Mouse (Mus musculus) forebrain, embryonic 15.5 days (tissue): ENCODE measurements at regions not wholly inside any gene's neighbourhood (a gene's known extent, or its start where the extent isn't known, plus 50 kb on each side); places are given as distances from the start of the nearest gene placed in this dataset.
A peak's percentile ranks its signal among the peaks of the same experiment; 100 is the strongest.

Source experiments
- ATAC-seq: fragments of 200-750 bp; cut with Nextera tagmentation; replicated peaks from 2 replicates; pipeline ENCODE4 v1.8.0; 2017; ENCODE audit warnings: mild to moderate bottlenecking, moderate TSS enrichment, moderate library complexity
- H3K27ac ChIP-seq: fragments of 300-500 bp; sonication (generic); replicated peaks from 2 replicates; pipeline ENCODE4 v1.5.1; 2015; ENCODE audit warnings: mild to moderate bottlenecking, inconsistent platforms
- H3K27me3 ChIP-seq: fragments of 300-500 bp; sonication (generic); 2 replicates; pipeline ENCODE4 v1.6.1; 2015; ENCODE audit warnings: inconsistent platforms
- H3K36me3 ChIP-seq: fragments of 300-500 bp; sonication (generic); 2 replicates; pipeline ENCODE4 v1.6.1; 2015; ENCODE audit warnings: mild to moderate bottlenecking, inconsistent platforms
- H3K4me1 ChIP-seq: fragments of 300-500 bp; sonication (generic); 2 replicates; pipeline ENCODE4 v1.6.1; 2015; ENCODE audit warnings: inconsistent platforms
- H3K4me2 ChIP-seq: fragments of 300-500 bp; sonication (generic); replicated peaks from 2 replicates; pipeline ENCODE4 v1.6.1; 2015; ENCODE audit warnings: mild to moderate bottlenecking, inconsistent platforms
- H3K4me3 ChIP-seq: fragments of 300-500 bp; sonication (generic); 2 replicates; pipeline ENCODE4 v1.5.1; 2015; ENCODE audit warnings: mild to moderate bottlenecking, inconsistent platforms
- H3K9ac ChIP-seq: fragments of 300-500 bp; sonication (generic); replicated peaks from 2 replicates; pipeline ENCODE4 v1.6.1; 2015; ENCODE audit warnings: mild to moderate bottlenecking, inconsistent platforms
- H3K9me3 ChIP-seq: fragments of 300-500 bp; sonication (generic); 2 replicates; pipeline ENCODE4 v1.6.1; 2016; ENCODE audit warnings: inconsistent platforms
- WGBS: fragments of 180-500 bp; shearing (Covaris S2); methylation state at CpG from one replicate; pipeline ENCODE4 v1.1.7; 2015; ENCODE audit warnings: mixed read lengths; 5-methylcytosine and 5-hydroxymethylcytosine counted together

GRCm38 (mm10) chr4:124542696-124543095, 67.9 kb downstream of the 3100002H09Rik start:
- Histone ChIP-seq H3K4me3 (no peak overlapping the region), H3K4me2 (no peak overlapping the region), H3K27ac (no peak overlapping the region), H3K36me3 (no peaks in the 10 kb centered on the region), H3K4me1 (peaks cover 3% of the 10 kb centered on the region; the same call in 1 of the 2 replicates), H3K9me3 (no peaks in the 10 kb centered on the region), H3K9ac (no peak overlapping the region), H3K27me3 (no peaks in the 10 kb centered on the region)
- 35% methylated on average over 5 of the region's 5 CpGs for WGBS
- no peak for ATAC-seq

GRCm38 (mm10) chr4:124538471-124538870, 72.1 kb downstream of the 3100002H09Rik start:
- H3K4me3 ChIP-seq, result no peak overlapping the region
- H3K36me3 ChIP-seq, result no peaks in the 10 kb centered on the region
- H3K4me2 ChIP-seq, result no peak overlapping the region
- H3K4me1 ChIP-seq, result peaks cover 3% of the 10 kb centered on the region; the same call in 1 of the 2 replicates
- no peak for ATAC-seq
- H3K27me3 ChIP-seq, result no peaks in the 10 kb centered on the region
- no peaks in the 10 kb centered on the region for H3K9me3 ChIP-seq
- WGBS, result 86% methylated on average over 5 of the region's 5 CpGs
- no peak overlapping the region for H3K27ac ChIP-seq
- no peak overlapping the region for H3K9ac ChIP-seq

GRCm38 (mm10) chr4:124537681-124538080, 72.9 kb downstream of the 3100002H09Rik start:
- Histone ChIP-seq H3K27ac (no peak overlapping the region), H3K4me3 (no peak overlapping the region), H3K4me2 (no peak overlapping the region), H3K36me3 (no peaks in the 10 kb centered on the region), H3K9me3 (no peaks in the 10 kb centered on the region), H3K9ac (no peak overlapping the region), H3K4me1 (peaks cover 2% of the 10 kb centered on the region; the same call in 1 of the 2 replicates), H3K27me3 (no peaks in the 10 kb centered on the region)
- no peak for ATAC-seq
- 33% methylated on average over 5 of the region's 5 CpGs for WGBS

GRCm38 (mm10) chr4:124533614-124534013, 77.0 kb downstream of the 3100002H09Rik start:
- Histone ChIP-seq H3K4me3 (no peak overlapping the region), H3K4me1 (0 out of 2 replicates have a peak, but pooled peaks cover 4% of the 10 kb centered on the region), H3K27ac (no peak overlapping the region), H3K36me3 (no peaks in the 10 kb centered on the region), H3K4me2 (no peak overlapping the region), H3K9ac (no peak overlapping the region), H3K9me3 (no peaks in the 10 kb centered on the region), H3K27me3 (no peaks in the 10 kb centered on the region)
- 72% methylated on average over 6 of the region's 6 CpGs for WGBS
- ATAC-seq, result no peak

- peaks cover 12% of the 10 kb centered on the region for H3K4me1 ChIP-seq
- no peaks in the 10 kb centered on the region for H3K36me3 ChIP-seq
- H3K27me3 ChIP-seq, result no peaks in the 10 kb centered on the region; the same call in 1 of the 2 replicates
- ATAC-seq, result no peak
- H3K4me3 ChIP-seq, result no peak overlapping the region
- H3K9ac ChIP-seq, result no peak overlapping the region
- H3K9me3 ChIP-seq, result no peaks in the 10 kb centered on the region
- no peak overlapping the region for H3K27ac ChIP-seq
- H3K4me2 ChIP-seq, result no peak overlapping the region
- 72% methylated on average over 9 of the region's 9 CpGs for WGBS
These were observed 80.0 kb downstream of the 3100002H09Rik start for GRCm38 (mm10) chr4:124530596-124530995.

- no peak for ATAC-seq
- WGBS, result 16% methylated on average over 10 of the region's 10 CpGs
These were observed 83.8 kb downstream of the 3100002H09Rik start for GRCm38 (mm10) chr4:124526822-124527221.

GRCm38 (mm10) chr4:124526362-124526761, 84.2 kb downstream of the 3100002H09Rik start:
- ATAC-seq, result no peak
- Histone ChIP-seq H3K4me3 (no peak overlapping the region), H3K36me3 (no peaks in the 10 kb centered on the region), H3K27me3 (no peaks in the 10 kb centered on the region; the same call in 1 of the 2 replicates), H3K9me3 (no peaks in the 10 kb centered on the region), H3K4me2 (no peak overlapping the region), H3K9ac (no peak overlapping the region), H3K4me1 (peaks cover 12% of the 10 kb centered on the region), H3K27ac (no peak overlapping the region)
- WGBS, result 52% methylated on average over 9 of the region's 9 CpGs

More at GRCm38 (mm10) chr4:124526822-124527221, 83.8 kb downstream of the 3100002H09Rik start:
- Histone ChIP-seq H3K4me1 (peaks cover 12% of the 10 kb centered on the region), H3K9me3 (no peaks in the 10 kb centered on the region), H3K9ac (no peak overlapping the region), H3K27ac (no peak overlapping the region), H3K36me3 (no peaks in the 10 kb centered on the region), H3K4me3 (no peak overlapping the region), H3K27me3 (no peaks in the 10 kb centered on the region; the same call in 1 of the 2 replicates), H3K4me2 (no peak overlapping the region)

GRCm38 (mm10) chr4:124520309-124520708, 90.3 kb downstream of the 3100002H09Rik start:
- Histone ChIP-seq H3K27ac (peak overlapping the region; percentile 12; the same call in 1 of the 2 replicates), H3K4me1 (peaks cover 11% of the 10 kb centered on the region), H3K36me3 (no peaks in the 10 kb centered on the region), H3K9ac (no peak overlapping the region), H3K9me3 (no peaks in the 10 kb centered on the region), H3K4me3 (no peak overlapping the region), H3K27me3 (no peaks in the 10 kb centered on the region), H3K4me2 (no peak overlapping the region)
- WGBS, result 53% methylated on average over 9 of the region's 9 CpGs
- no peak for ATAC-seq

- 61% methylated on average over 16 of the region's 16 CpGs for WGBS
- H3K27me3 ChIP-seq, result no peaks in the 10 kb centered on the region
- ATAC-seq, result no peak
- H3K9ac ChIP-seq, result no peak overlapping the region
- no peak overlapping the region for H3K27ac ChIP-seq
- H3K36me3 ChIP-seq, result no peaks in the 10 kb centered on the region
- peaks cover 5% of the 10 kb centered on the region; the same call in 1 of the 2 replicates for H3K4me1 ChIP-seq
- no peak overlapping the region for H3K4me2 ChIP-seq
- H3K4me3 ChIP-seq, result no peak overlapping the region
- H3K9me3 ChIP-seq, result no peaks in the 10 kb centered on the region
These were observed 98.8 kb downstream of the 3100002H09Rik start for GRCm38 (mm10) chr4:124511761-124512160.

GRCm38 (mm10) chr4:124510816-124511215, 99.8 kb downstream of the 3100002H09Rik start:
- ATAC-seq, result no peak
- Histone ChIP-seq H3K4me1 (peaks cover 9% of the 10 kb centered on the region), H3K9ac (no peak overlapping the region), H3K4me3 (no peak overlapping the region), H3K36me3 (no peaks in the 10 kb centered on the region), H3K9me3 (no peaks in the 10 kb centered on the region), H3K4me2 (no peak overlapping the region), H3K27me3 (no peaks in the 10 kb centered on the region), H3K27ac (no peak overlapping the region)
- 84% methylated on average over 3 of the region's 3 CpGs for WGBS

GRCm38 (mm10) chr4:124509695-124510094, 100.9 kb downstream of the 3100002H09Rik start:
- H3K9ac ChIP-seq, result no peak overlapping the region
- H3K27ac ChIP-seq, result no peak overlapping the region
- no peaks in the 10 kb centered on the region for H3K9me3 ChIP-seq
- no peak overlapping the region for H3K4me3 ChIP-seq
- H3K4me2 ChIP-seq, result no peak overlapping the region
- peaks cover 10% of the 10 kb centered on the region for H3K4me1 ChIP-seq
- H3K36me3 ChIP-seq, result no peaks in the 10 kb centered on the region
- WGBS, result 47% methylated on average over 5 of the region's 5 CpGs
- no peaks in the 10 kb centered on the region for H3K27me3 ChIP-seq
- ATAC-seq, result no peak

- Histone ChIP-seq H3K36me3 (no peaks in the 10 kb centered on the region), H3K4me2 (no peak overlapping the region), H3K9me3 (no peaks in the 10 kb centered on the region), H3K4me1 (peaks cover 10% of the 10 kb centered on the region), H3K4me3 (no peak overlapping the region), H3K27me3 (no peaks in the 10 kb centered on the region), H3K27ac (no peak overlapping the region), H3K9ac (no peak overlapping the region)
- peak; percentile 23; the same call in 1 of the 2 replicates for ATAC-seq
- 31% methylated on average over 10 of the region's 10 CpGs for WGBS
These were observed 104.4 kb downstream of the 3100002H09Rik start for GRCm38 (mm10) chr4:124506083-124506647.

- Histone ChIP-seq H3K4me1 (peaks cover 16% of the 10 kb centered on the region), H3K4me3 (no peak overlapping the region), H3K27ac (no peak overlapping the region), H3K9me3 (no peaks in the 10 kb centered on the region), H3K27me3 (no peaks in the 10 kb centered on the region), H3K4me2 (no peak overlapping the region), H3K36me3 (no peaks in the 10 kb centered on the region), H3K9ac (no peak overlapping the region)
- 77% methylated on average over 5 of the region's 5 CpGs for WGBS
- no peak for ATAC-seq
These were observed 108.8 kb downstream of the 3100002H09Rik start for GRCm38 (mm10) chr4:124501785-124502184.
